Mouse (Mus musculus) right cerebral cortex, postnatal 4 days (tissue): ENCODE measurements around the gene Gm5751.
"Not testable (repeated sequence)": the region's sequence is repeated elsewhere in the genome, so short reads cannot be mapped to it uniquely, and the experiment has no call there.

Source experiments
- DNase-seq: peaks from one replicate; pipeline ENCODE4 v3.0.0-alpha.2; 2022

Gene Gm5751

GRCm38 (mm10) chrX:8873953-8874352, at the start of gene Gm5751:
Gene Gm5751, plus strand, starts transcription at chrX:8874253.
- DNase-seq = not testable (repeated sequence)

- peak; percentile 75 for DNase-seq
Measured at GRCm38 (mm10) chrX:8832043-8832442, 42.0 kb upstream of the Gm5751 start.

GRCm38 (mm10) chrX:8843694-8844093, 30.4 kb upstream of the Gm5751 start, which contains the start of gene Gm6592:
Gene Gm6592, plus strand, starts transcription at chrX:8843994.
- no peak for DNase-seq

GRCm38 (mm10) chrX:8852486-8852885, 21.6 kb upstream of the Gm5751 start:
- no peak for DNase-seq

- peak; percentile 72 for DNase-seq
Measured at GRCm38 (mm10) chrX:8864331-8864730, 9.7 kb upstream of the Gm5751 start.

- no peak for DNase-seq
Measured at GRCm38 (mm10) chrX:8884336-8884735, 10.3 kb downstream of the Gm5751 start.

- DNase-seq = no peak
Measured at GRCm38 (mm10) chrX:8891975-8892342, 17.9 kb downstream of the Gm5751 start.

GRCm38 (mm10) chrX:8892343-8893155, 18.5 kb downstream of the Gm5751 start, which contains the start of gene B630019K06Rik:
Gene B630019K06Rik, plus strand, starts transcription at chrX:8892382.
- DNase-seq = peak; percentile 55

- peak; percentile 26 for DNase-seq
Measured at GRCm38 (mm10) chrX:8893182-8893651, 19.2 kb downstream of the Gm5751 start.

GRCm38 (mm10) chrX:8900823-8901222, 26.8 kb downstream of the Gm5751 start:
- no peak for DNase-seq

- no peak for DNase-seq
Measured at GRCm38 (mm10) chrX:8901906-8902472, 27.9 kb downstream of the Gm5751 start.

GRCm38 (mm10) chrX:8921080-8921479, 47.0 kb downstream of the Gm5751 start:
- DNase-seq = no peak

GRCm38 (mm10) chrX:8921813-8922607, 48.0 kb downstream of the Gm5751 start:
- DNase-seq = peak; percentile 14

GRCm38 (mm10) chrX:8927308-8927707, 53.3 kb downstream of the Gm5751 start:
- no peak for DNase-seq
